Mouse (Mus musculus) MEL (cell line): ENCODE results near the gene Zmat5. TPM values are rescaled to one million over a fixed set of nuclear protein-coding genes. Genes with fewer than 3 reads are reported as not detected.
A peak's percentile ranks its signal among the peaks of the same experiment; 100 is the strongest.

Experiments
- DNase-seq: peaks from one replicate; pipeline ENCODE4 v3.0.0; 2011; ENCODE audit warnings: low read depth, low spot score
- H3K27ac ChIP-seq: 2 replicates; pipeline ENCODE4 v1.5.1; 2012; ENCODE audit warnings: low read depth, mild to moderate bottlenecking, control low read depth, low read length, moderate library complexity; ENCODE audit not compliant: control insufficient read depth
- H3K27me3 ChIP-seq, 2 experiments: fragments of 150-350 bp in 1 of 2; sonication (generic) in 1 of 2; 2 replicates each; pipeline ENCODE4 v1.6.1; 2012; ENCODE audit warnings: low read length in 2 of 2, mild to moderate bottlenecking in 2 of 2, improper control_type of control experiment in 1 of 2, moderate library complexity in 1 of 2; ENCODE audit not compliant: insufficient read depth in 2 of 2, control insufficient read depth in 1 of 2
- H3K36me3 ChIP-seq, 2 experiments: 2 replicates each; pipeline ENCODE4 v1.6.1; 2012 to 2014; ENCODE audit warnings: low read length in 2 of 2, improper control_type of control experiment in 1 of 2, inconsistent platforms in 1 of 2, mild to moderate bottlenecking in 1 of 2; ENCODE audit not compliant: insufficient read depth in 2 of 2, control insufficient read depth in 1 of 2
- H3K4me1 ChIP-seq, 2 experiments: fragments of 150-350 bp in 1 of 2; sonication (generic) in 1 of 2; 2 replicates each; pipeline ENCODE4 v1.6.1; 2012; ENCODE audit warnings: low read length in 2 of 2, improper control_type of control experiment in 1 of 2, mild to moderate bottlenecking in 1 of 2; ENCODE audit not compliant: insufficient read depth in 2 of 2, control insufficient read depth in 1 of 2
- H3K4me3 ChIP-seq, 2 experiments: fragments of 150-350 bp in 1 of 2; sonication (generic) in 1 of 2; 2 replicates each; pipeline ENCODE4 v1.5.1; 2012; ENCODE audit warnings: low read depth in 2 of 2, low read length in 2 of 2, mild to moderate bottlenecking in 2 of 2, moderate library complexity in 2 of 2, control low read depth in 1 of 2, improper control_type of control experiment in 1 of 2; ENCODE audit not compliant: control insufficient read depth in 1 of 2, insufficient read depth in 1 of 2
- H3K79me2 ChIP-seq: 2 replicates; pipeline ENCODE4 v1.6.1; 2012; ENCODE audit warnings: mild to moderate bottlenecking, low read length, moderate library complexity; ENCODE audit not compliant: control insufficient read depth, poor library complexity, insufficient read depth
- H3K9ac ChIP-seq: 2 replicates; pipeline ENCODE4 v1.6.1; 2012; ENCODE audit warnings: low read depth, mild to moderate bottlenecking, control low read depth, low read length, moderate library complexity; ENCODE audit not compliant: control insufficient read depth, poor library complexity, severe bottlenecking
- H3K9me3 ChIP-seq: fragments of 150-350 bp; sonication (generic); replicated peaks from 2 replicates; pipeline ENCODE4 v1.6.1; 2012; ENCODE audit warnings: mild to moderate bottlenecking, low read length, improper control_type of control experiment, moderate library complexity; ENCODE audit not compliant: insufficient read depth
- BHLHE40 ChIP-seq: IDR thresholded peaks from 2 replicates; pipeline ENCODE4 v1.6.1; 2012; ENCODE audit warnings: low read depth, mild to moderate bottlenecking, inconsistent platforms, low read length, improper control_type of control experiment, borderline replicate concordance
- CHD1 ChIP-seq: IDR thresholded peaks from 2 replicates; pipeline ENCODE4 v1.6.1; 2012; ENCODE audit warnings: low read depth, mild to moderate bottlenecking, inconsistent platforms, low read length, improper control_type of control experiment
- EP300 ChIP-seq, 2 experiments: IDR thresholded peaks; 2 replicates each; pipeline ENCODE4 v1.6.1; 2011; ENCODE audit warnings: improper control_type of control experiment in 2 of 2, low read length in 2 of 2, low read depth in 1 of 2, mild to moderate bottlenecking in 1 of 2
- ETS1 ChIP-seq: IDR thresholded peaks from 2 replicates; pipeline ENCODE4 v1.6.1; 2012; ENCODE audit warnings: low read depth, mild to moderate bottlenecking, inconsistent platforms, low read length, improper control_type of control experiment, moderate library complexity
- GABPA ChIP-seq: IDR thresholded peaks from 2 replicates; pipeline ENCODE4 v1.6.1; 2012; ENCODE audit warnings: low read depth, mild to moderate bottlenecking, inconsistent platforms, low read length, improper control_type of control experiment, moderate library complexity
- MAX ChIP-seq: IDR thresholded peaks from 2 replicates; pipeline ENCODE4 v1.6.1; 2011; ENCODE audit warnings: low read length, improper control_type of control experiment
- MXI1 ChIP-seq: IDR thresholded peaks from 2 replicates; pipeline ENCODE4 v1.6.1; 2011; ENCODE audit warnings: mild to moderate bottlenecking, low read depth, low read length, improper control_type of control experiment
- MYB ChIP-seq: IDR thresholded peaks from 2 replicates; pipeline ENCODE4 v1.6.1; 2011; ENCODE audit warnings: mild to moderate bottlenecking, low read depth, low read length, improper control_type of control experiment
- NELFE ChIP-seq: IDR thresholded peaks from 2 replicates; pipeline ENCODE4 v1.6.1; 2011; ENCODE audit warnings: low read depth, low read length, improper control_type of control experiment
- POLR2AphosphoS5 ChIP-seq: IDR thresholded peaks from 2 replicates; pipeline ENCODE4 v1.6.1; 2012; ENCODE audit warnings: low read depth, borderline replicate concordance, mild to moderate bottlenecking, inconsistent platforms, low read length, moderate library complexity, mixed read lengths
- SIN3A ChIP-seq: IDR thresholded peaks from 2 replicates; pipeline ENCODE4 v1.6.1; 2012; ENCODE audit warnings: low read length, improper control_type of control experiment, inconsistent platforms
- SMC3 ChIP-seq: IDR thresholded peaks from 2 replicates; pipeline ENCODE4 v1.6.1; 2011; ENCODE audit warnings: low read depth, low read length, improper control_type of control experiment
- TBP ChIP-seq: IDR thresholded peaks from 2 replicates; pipeline ENCODE4 v1.8.0; 2011; ENCODE audit warnings: low read depth, low read length, improper control_type of control experiment
- TCF12 ChIP-seq: IDR thresholded peaks from 2 replicates; pipeline ENCODE4 v1.6.1; 2014; ENCODE audit warnings: low read depth, mild to moderate bottlenecking, inconsistent platforms, low read length, improper control_type of control experiment, moderate library complexity
- USF1 ChIP-seq: IDR thresholded peaks from 2 replicates; pipeline ENCODE4 v1.6.1; 2014; ENCODE audit warnings: low read depth, mild to moderate bottlenecking, inconsistent platforms, low read length, improper control_type of control experiment, moderate library complexity
- ZC3H11A ChIP-seq: IDR thresholded peaks from 2 replicates; pipeline ENCODE4 v1.6.1; 2012; ENCODE audit warnings: low read depth, mild to moderate bottlenecking, inconsistent platforms, low read length, improper control_type of control experiment
- ZKSCAN1 ChIP-seq: IDR thresholded peaks from 2 replicates; pipeline ENCODE4 v1.6.1; 2012; ENCODE audit warnings: low read depth, mild to moderate bottlenecking, inconsistent platforms, low read length, improper control_type of control experiment, moderate library complexity
- polyA plus RNA-seq, 2 experiments: library from polyadenylated mRNA; stranded (reverse) in 1 of 2; unstranded in 1 of 2; fragments of >175 nt in 1 of 2; fragments of >200 nt in 1 of 2; gene quantifications; 2 replicates each; pipeline versions ENCODE4 v1.2.1 to v1.2.4; 2012; ENCODE audit warnings: low replicate concordance in 2 of 2, low read depth in 1 of 2; ENCODE audit not compliant: insufficient read length in 2 of 2, insufficient read depth in 1 of 2, missing spikeins in 1 of 2
- total RNA-seq: library from RNA; depleted of rRNA; stranded (reverse); fragments of 300-350 nt; gene quantifications from 2 replicates; pipeline ENCODE4 v1.2.3, GENCODE M21; 2012

Gene Zmat5
- total and polyA plus RNA-seq, 3 experiments, result 36.9 to 39.3 TPM; not detected in 1

DNA sequence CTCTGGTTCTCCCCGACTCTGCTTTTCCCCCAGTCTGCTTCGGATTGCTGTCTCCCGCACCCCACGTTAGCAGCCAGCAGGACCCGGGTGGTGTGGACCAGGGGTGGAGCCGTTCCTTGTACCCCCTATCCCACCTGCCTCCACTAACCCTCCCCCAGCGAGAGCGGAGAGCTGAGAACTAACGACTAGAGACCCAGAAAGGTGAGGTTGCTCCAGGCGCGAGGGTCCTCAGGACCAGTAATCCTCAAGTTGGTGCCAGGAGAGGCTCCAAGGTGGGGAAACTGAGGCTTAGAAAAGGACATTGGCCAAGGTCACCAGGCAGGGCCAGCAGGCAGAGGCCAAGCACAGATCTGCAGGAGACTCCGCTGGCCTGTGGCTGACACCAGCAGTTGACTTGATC lies 42.8 kb downstream of the Zmat5 start:
- H3K27ac ChIP-seq, result no peak overlapping the region
- DNase-seq, result no peak
- TF ChIP-seq ETS1 (no peak), GABPA (no peak), NELFE (no peak), ZC3H11A (no peak), CHD1 (no peak), BHLHE40 (no peak), USF1 (no peak), EP300 (IDR thresholded peaks at IDR 0.05; ENCODE audit: low read depth in 1 of 2, low read length in 2 of 2) (no peak), SMC3 (no peak), MYB (no peak), MAX (no peak), ZKSCAN1 (no peak), POLR2AphosphoS5 (no peak), TBP (no peak), TCF12 (no peak)
- H3K4me1 ChIP-seq, result no peaks in the 10 kb centered on the region
- no peaks in the 10 kb centered on the region for H3K27me3 ChIP-seq
- no peak overlapping the region for H3K4me3 ChIP-seq
- no peaks in the 10 kb centered on the region for H3K36me3 ChIP-seq
- H3K9me3 ChIP-seq, result no peaks in the 10 kb centered on the region
- H3K79me2 ChIP-seq, result no peaks in the 10 kb centered on the region
- no peak overlapping the region for H3K9ac ChIP-seq

DNA sequence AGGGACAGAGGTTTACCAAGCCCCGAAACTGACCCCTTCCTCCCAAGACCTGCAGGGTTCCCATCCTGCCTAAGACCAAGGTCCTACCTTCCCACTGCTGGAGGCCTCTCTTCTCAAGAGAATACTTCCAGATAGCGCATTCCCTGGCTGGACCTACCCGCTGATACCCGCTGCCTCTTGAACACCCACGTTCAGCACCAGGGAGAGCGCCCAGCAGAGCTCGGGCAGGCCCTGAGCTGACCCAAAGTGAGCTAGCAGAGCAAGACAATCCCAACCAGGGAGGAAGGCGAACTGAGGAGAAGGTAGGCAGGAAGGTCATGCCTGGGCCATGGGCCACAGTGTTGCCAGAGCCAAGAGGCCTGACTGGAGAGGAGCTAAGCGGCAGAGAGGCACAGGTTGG lies 45.8 kb downstream of the Zmat5 start:
- Histone ChIP-seq H3K9me3 (no peaks in the 10 kb centered on the region), H3K27ac (no peak overlapping the region)

More for the DNA sequence above, 45.8 kb downstream of the Zmat5 start:
- Histone ChIP-seq H3K79me2 (no peaks in the 10 kb centered on the region), H3K36me3 (no peaks in the 10 kb centered on the region), H3K4me3 (no peak overlapping the region), H3K27me3 (no peaks in the 10 kb centered on the region), H3K4me1 (no peaks in the 10 kb centered on the region), H3K9ac (no peak overlapping the region)
- DNase-seq, result peak; percentile 84
- TF ChIP-seq USF1 (no peak), SMC3 (peak; percentile 35), MXI1 (peak; percentile 65; the same call in 1 of the 2 replicates), TCF12 (no peak), MAX (no peak), SIN3A (peak; percentile 86)
